Mouse (Mus musculus): Measurements from ENCODE around the gene Ugt1a6b. TPM values are rescaled to one million over a fixed set of nuclear protein-coding genes. Genes with fewer than 3 reads are reported as not detected.

Gene Ugt1a6b
- total RNA-seq, 2 experiments from 2014 or later = 0.54 TPM; not detected in 1

- TF ChIP-seq CTCF (conservative IDR thresholded peaks at IDR 0.05) = no peak
- DNase-seq (ENCODE audit: low spot score in 2 of 2) = no peak
- H3K27ac ChIP-seq = no peak overlapping the region
- no peak overlapping the region for H3K4me3 ChIP-seq
Measured at GRCm38 (mm10) chr1:88227482-88227881, 124.4 kb downstream of the Ugt1a6b start.

GRCm38 (mm10) chr1:88228121-88228520, 125.1 kb downstream of the Ugt1a6b start:
- no peak for TF ChIP-seq CTCF (conservative IDR thresholded peaks at IDR 0.05)
- Histone ChIP-seq H3K27ac (no peak overlapping the region), H3K4me3 (no peak overlapping the region)
- no peak for DNase-seq (ENCODE audit: low spot score in 2 of 2)

GRCm38 (mm10) chr1:88229566-88229965, 126.5 kb downstream of the Ugt1a6b start:
- DNase-seq (ENCODE audit: low spot score in 2 of 2) = no peak
- Histone ChIP-seq H3K27ac (no peak overlapping the region), H3K4me3 (no peak overlapping the region)
- TF ChIP-seq CTCF (conservative IDR thresholded peaks at IDR 0.05) = no peak

GRCm38 (mm10) chr1:88229986-88230385, 126.9 kb downstream of the Ugt1a6b start:
- DNase-seq (ENCODE audit: low spot score in 2 of 2) = no peak
- Histone ChIP-seq H3K4me3 (no peak overlapping the region), H3K27ac (no peak overlapping the region)
- TF ChIP-seq CTCF (conservative IDR thresholded peaks at IDR 0.05) = no peak

GRCm38 (mm10) chr1:88230421-88230820, 127.4 kb downstream of the Ugt1a6b start:
- no peak for DNase-seq (ENCODE audit: low spot score in 2 of 2)
- no peak for TF ChIP-seq CTCF (conservative IDR thresholded peaks at IDR 0.05)
- Histone ChIP-seq H3K4me3 (no peak overlapping the region), H3K27ac (no peak overlapping the region)

GRCm38 (mm10) chr1:88230981-88231802, 128.1 kb downstream of the Ugt1a6b start:
- DNase-seq (ENCODE audit: low spot score in 2 of 2) = no peak
- no peak for TF ChIP-seq CTCF (conservative IDR thresholded peaks at IDR 0.05)
- Histone ChIP-seq H3K4me3 (no peak overlapping the region), H3K27ac (no peak overlapping the region)

GRCm38 (mm10) chr1:88231803-88232499, 128.9 kb downstream of the Ugt1a6b start:
- H3K27ac ChIP-seq = no peak overlapping the region
- TF ChIP-seq CTCF (conservative IDR thresholded peaks at IDR 0.05) = no peak
- no peak overlapping the region for H3K4me3 ChIP-seq
- DNase-seq (ENCODE audit: low spot score in 2 of 2) = no peak

- TF ChIP-seq CTCF (conservative IDR thresholded peaks at IDR 0.05) = no peak
- no peak for DNase-seq (ENCODE audit: low spot score in 2 of 2)
- no peak overlapping the region for H3K27ac ChIP-seq
Measured at GRCm38 (mm10) chr1:88232664-88233380, 129.8 kb downstream of the Ugt1a6b start.

GRCm38 (mm10) chr1:88233421-88234247, 130.6 kb downstream of the Ugt1a6b start:
- H3K27ac ChIP-seq = no peak overlapping the region
- no peak for TF ChIP-seq CTCF (conservative IDR thresholded peaks at IDR 0.05)
- no peak for DNase-seq (ENCODE audit: low spot score in 2 of 2)
- no peak overlapping the region for H3K4me3 ChIP-seq

More at GRCm38 (mm10) chr1:88232664-88233380, 129.8 kb downstream of the Ugt1a6b start:
- no peak overlapping the region for H3K4me3 ChIP-seq

GRCm38 (mm10) chr1:88234248-88234610, 131.2 kb downstream of the Ugt1a6b start:
- Histone ChIP-seq H3K4me3 (no peak overlapping the region), H3K27ac (no peak overlapping the region)
- TF ChIP-seq CTCF (conservative IDR thresholded peaks at IDR 0.05) = no peak
- no peak for DNase-seq (ENCODE audit: low spot score in 2 of 2)

- TF ChIP-seq CTCF (conservative IDR thresholded peaks at IDR 0.05) = no peak
- H3K27ac ChIP-seq = no peak overlapping the region
- no peak overlapping the region for H3K4me3 ChIP-seq
- no peak for DNase-seq (ENCODE audit: low spot score in 2 of 2)
Measured at GRCm38 (mm10) chr1:88234646-88235045, 131.6 kb downstream of the Ugt1a6b start.

Data from layer of hippocampus, adult 2 months (tissue).